Mouse (Mus musculus) CH12.LX (cell line): ENCODE measurements around the gene Mxra7. TPM values are rescaled to one million over a fixed set of nuclear protein-coding genes. Genes with fewer than 3 reads are reported as not detected.

Source experiments
- DNase-seq: peaks from one replicate; pipeline ENCODE4 v3.0.0-alpha.2; 2013; ENCODE audit errors: extremely low read depth
- H3K27ac ChIP-seq: 2 replicates; pipeline ENCODE4 v1.5.1; 2012; ENCODE audit warnings: low read depth, mild to moderate bottlenecking, control low read depth, moderate library complexity; ENCODE audit not compliant: insufficient read depth
- H3K27me3 ChIP-seq: replicated peaks from 2 replicates; pipeline ENCODE3; 2012; ENCODE audit warnings: inconsistent platforms
- H3K36me3 ChIP-seq, 2 experiments: replicated peaks in 1 of 2; 2 replicates each; pipeline versions ENCODE3 to v1.6.1; 2012; ENCODE audit warnings: inconsistent platforms in 1 of 2, low read length in 1 of 2, mild to moderate bottlenecking in 1 of 2, mixed read lengths in 1 of 2, moderate library complexity in 1 of 2; ENCODE audit not compliant: control insufficient read depth in 1 of 2, insufficient read depth in 1 of 2
- H3K4me1 ChIP-seq, 2 experiments: 2 replicates each; pipeline ENCODE4 v1.6.1; 2012; ENCODE audit warnings: inconsistent platforms in 1 of 2, moderate library complexity in 1 of 2; ENCODE audit not compliant: insufficient read depth in 2 of 2, control insufficient read depth in 1 of 2
- H3K4me2 ChIP-seq: 2 replicates; pipeline ENCODE4 v1.6.1; 2012; ENCODE audit warnings: low read depth, mild to moderate bottlenecking, control low read depth; ENCODE audit not compliant: poor library complexity, insufficient read depth, severe bottlenecking
- H3K4me3 ChIP-seq, 3 experiments: fragments of 150-350 bp in 1 of 3; sonication (generic) in 1 of 3; replicated peaks in 1 of 3; 2 replicates each; pipeline versions ENCODE3 to v1.5.1; 2011 to 2012; ENCODE audit warnings: low read depth in 2 of 3, low read length in 2 of 3, mild to moderate bottlenecking in 2 of 3, moderate library complexity in 2 of 3, control low read depth in 1 of 3, improper control_type of control experiment in 1 of 3, inconsistent platforms in 1 of 3, mixed read lengths in 1 of 3; ENCODE audit not compliant: poor library complexity in 1 of 3
- H3K79me2 ChIP-seq: replicated peaks from 2 replicates; pipeline ENCODE4 v1.6.1; 2012; ENCODE audit warnings: mild to moderate bottlenecking, moderate library complexity; ENCODE audit not compliant: control insufficient read depth, poor library complexity, insufficient read depth, severe bottlenecking; ENCODE audit errors: extremely low read depth
- H3K9ac ChIP-seq: 2 replicates; pipeline ENCODE4 v1.6.1; 2012; ENCODE audit warnings: low read depth, mild to moderate bottlenecking, control low read depth, moderate library complexity; ENCODE audit not compliant: insufficient read depth
- H3K9me3 ChIP-seq: replicated peaks from 2 replicates; pipeline ENCODE3; 2012; ENCODE audit warnings: low read length, inconsistent platforms, mixed read lengths
- BHLHE40 ChIP-seq: IDR thresholded peaks from 2 replicates; pipeline ENCODE4 v1.6.1; 2011; ENCODE audit warnings: mild to moderate bottlenecking, low read depth, low read length, improper control_type of control experiment
- CHD1 ChIP-seq: IDR thresholded peaks from 2 replicates; pipeline ENCODE4 v1.6.1; 2012; ENCODE audit warnings: low read depth, low read length, improper control_type of control experiment, inconsistent platforms
- CTCF ChIP-seq, 2 experiments: IDR thresholded peaks in 1 of 2; conservative IDR thresholded peaks in 1 of 2; 2 replicates each; pipeline ENCODE4 v1.5.1; 2011 to 2012; ENCODE audit warnings: low read depth in 2 of 2, low read length in 2 of 2, improper control_type of control experiment in 1 of 2, inconsistent platforms in 1 of 2, mild to moderate bottlenecking in 1 of 2, moderate library complexity in 1 of 2
- E2F4 ChIP-seq: IDR thresholded peaks from 2 replicates; pipeline ENCODE4 v1.6.1; 2011; ENCODE audit warnings: low read depth, low read length, improper control_type of control experiment; ENCODE audit not compliant: insufficient replicate concordance
- ETS1 ChIP-seq: conservative IDR thresholded peaks from 2 replicates; pipeline ENCODE4 v1.6.1; 2012; ENCODE audit warnings: low read depth, mild to moderate bottlenecking, inconsistent platforms, low read length, improper control_type of control experiment, moderate library complexity
- GABPA ChIP-seq: IDR thresholded peaks from 2 replicates; pipeline ENCODE4 v1.6.1; 2012; ENCODE audit warnings: low read depth, low read length, improper control_type of control experiment, inconsistent platforms; ENCODE audit not compliant: insufficient replicate concordance
- IRF4 ChIP-seq: IDR thresholded peaks from 2 replicates; pipeline ENCODE4 v1.6.1; 2014; ENCODE audit warnings: low read depth, mild to moderate bottlenecking, inconsistent platforms, low read length, improper control_type of control experiment
- JUN ChIP-seq: IDR thresholded peaks from 2 replicates; pipeline ENCODE4 v1.6.1; 2011; ENCODE audit warnings: low read depth, mild to moderate bottlenecking, low read length, improper control_type of control experiment, moderate library complexity; ENCODE audit not compliant: insufficient read depth
- JUND ChIP-seq: conservative IDR thresholded peaks from 2 replicates; pipeline ENCODE4 v1.6.1; 2011; ENCODE audit warnings: low read depth, low read length, improper control_type of control experiment
- KAT2A ChIP-seq: IDR thresholded peaks from 2 replicates; pipeline ENCODE4 v1.6.1; 2012; ENCODE audit warnings: low read length, improper control_type of control experiment, inconsistent platforms; ENCODE audit not compliant: insufficient replicate concordance
- MAFK ChIP-seq: IDR thresholded peaks from 2 replicates; pipeline ENCODE4 v1.6.1; 2011; ENCODE audit warnings: low read length, improper control_type of control experiment; ENCODE audit not compliant: insufficient replicate concordance
- MAX ChIP-seq: IDR thresholded peaks from 2 replicates; pipeline ENCODE4 v1.6.1; 2011; ENCODE audit warnings: low read length, improper control_type of control experiment
- MEF2A ChIP-seq: IDR thresholded peaks from 2 replicates; pipeline ENCODE4 v1.6.1; 2014; ENCODE audit warnings: low read depth, mild to moderate bottlenecking, inconsistent platforms, low read length, improper control_type of control experiment, borderline replicate concordance
- MXI1 ChIP-seq: IDR thresholded peaks from 2 replicates; pipeline ENCODE4 v1.6.1; 2011; ENCODE audit warnings: mild to moderate bottlenecking, low read depth, low read length, improper control_type of control experiment
- NELFE ChIP-seq: IDR thresholded peaks from 2 replicates; pipeline ENCODE4 v1.6.1; 2011; ENCODE audit warnings: low read depth, low read length, improper control_type of control experiment
- PAX5 ChIP-seq: IDR thresholded peaks from 2 replicates; pipeline ENCODE4 v1.6.1; 2012; ENCODE audit warnings: low read length, inconsistent platforms, mixed read lengths
- POLR2A ChIP-seq: IDR thresholded peaks from 2 replicates; pipeline ENCODE4 v1.6.1; 2011; ENCODE audit warnings: low read depth, mild to moderate bottlenecking, improper control_type of control experiment, low read length
- POLR2AphosphoS2 ChIP-seq: IDR thresholded peaks from 2 replicates; pipeline ENCODE4 v1.6.1; 2011; ENCODE audit warnings: low read depth, low read length, improper control_type of control experiment
- RAD21 ChIP-seq: IDR thresholded peaks from 2 replicates; pipeline ENCODE4 v1.6.1; 2011; ENCODE audit warnings: low read depth, mild to moderate bottlenecking, low read length, improper control_type of control experiment, moderate library complexity
- SIN3A ChIP-seq: IDR thresholded peaks from 2 replicates; pipeline ENCODE4 v1.6.1; 2012; ENCODE audit warnings: low read length, improper control_type of control experiment, inconsistent platforms
- SMC3 ChIP-seq: IDR thresholded peaks from 2 replicates; pipeline ENCODE4 v1.6.1; 2011; ENCODE audit warnings: low read depth, low read length, improper control_type of control experiment
- USF2 ChIP-seq: conservative IDR thresholded peaks from 2 replicates; pipeline ENCODE4 v1.6.1; 2011; ENCODE audit warnings: low read depth, low read length, improper control_type of control experiment
- ZC3H11A ChIP-seq: IDR thresholded peaks from 2 replicates; pipeline ENCODE4 v1.6.1; 2012; ENCODE audit warnings: low read depth, mild to moderate bottlenecking, inconsistent platforms, low read length, improper control_type of control experiment
- ZNF384 ChIP-seq: IDR thresholded peaks from 2 replicates; pipeline ENCODE4 v1.6.1; 2012; ENCODE audit warnings: low read depth, low read length, improper control_type of control experiment, inconsistent platforms
- dilution Hi-C: fragments of 300-500 bp; cut with MboI; formaldehyde crosslinking; loops from 2 replicates; pipeline ENCODE4 v1.14.3; 2020; ENCODE audit warnings: low sequenced_read_pairs; ENCODE audit not compliant: extremely low pct_unique_long_range_greater_than_20kb, extremely low pct_ligation_motif_present
- in situ Hi-C: fragments of 300-500 bp; cut with MboI; formaldehyde crosslinking; loops from 3 replicates; pipeline ENCODE4 v1.14.3; 2019; ENCODE audit warnings: low sequenced_read_pairs, low pct_ligation_motif_present, low pct_unique_long_range_greater_than_20kb, mixed read lengths
- polyA plus RNA-seq: library from polyadenylated mRNA; unstranded; fragments of >175 nt; gene quantifications from 2 replicates; pipeline ENCODE4 v1.2.1, GENCODE M21; 2012; ENCODE audit warnings: low read depth; ENCODE audit not compliant: insufficient read length
- total RNA-seq, 2 experiments: library from RNA; depleted of rRNA; stranded (reverse); fragments of 300-350 nt in 1 of 2; fragments of >200 nt in 1 of 2; gene quantifications; 2 replicates each; pipeline ENCODE4 v1.2.3; 2012 to 2014

The Mxra7 gene
- total and polyA plus RNA-seq, 3 experiments, result not detected

DNA sequence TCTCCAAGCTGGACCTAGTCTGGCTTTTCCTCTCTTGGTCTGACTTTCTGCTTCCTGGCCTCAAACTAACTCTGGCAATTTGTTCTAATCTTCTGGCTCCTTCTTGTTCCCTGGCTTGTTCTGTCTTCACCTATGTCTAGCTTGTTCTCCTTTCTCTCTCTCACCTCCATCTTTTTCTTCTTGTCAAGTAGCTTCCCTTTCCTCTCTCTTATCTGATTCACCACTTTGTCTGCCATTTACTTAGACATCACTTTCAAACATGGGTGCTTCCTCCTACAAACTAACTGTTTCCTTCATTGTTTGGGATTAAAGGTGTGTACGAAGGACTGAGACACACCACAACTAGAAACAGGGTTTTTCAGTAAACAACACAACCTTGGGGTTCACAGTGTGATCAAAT is 7.1 kb upstream of the Mxra7 start:
- Histone ChIP-seq H3K9me3 (no peaks in the 10 kb centered on the region), H3K4me1 (peaks cover 9 to 47% of the 10 kb centered on the region in 2 experiments), H3K9ac (no peak overlapping the region), H3K36me3 (peaks cover 58 to 84% of the 10 kb centered on the region in 2 experiments), H3K27me3 (no peaks in the 10 kb centered on the region), H3K27ac (no peak overlapping the region), H3K4me3 (no peak overlapping the region), H3K4me2 (no peak overlapping the region), H3K79me2 (no peaks in the 10 kb centered on the region)
- in situ Hi-C loops (no loop called here), dilution Hi-C loops (no loop called here)
- DNase-seq, result no peak
- no peak for TF ChIP-seq BHLHE40
- no peak for TF ChIP-seq POLR2A
- TF ChIP-seq IRF4, result no peak
- TF ChIP-seq USF2, result no peak
- TF ChIP-seq JUN, result no peak
- no peak for TF ChIP-seq SIN3A
- no peak for TF ChIP-seq CHD1
- no peak for TF ChIP-seq POLR2AphosphoS2
- no peak for TF ChIP-seq E2F4
- TF ChIP-seq NELFE, result no peak
- TF ChIP-seq PAX5, result no peak
- TF ChIP-seq SMC3, result no peak
- TF ChIP-seq ZC3H11A, result no peak
- no peak for TF ChIP-seq MAFK
- TF ChIP-seq MAX, result no peak
- TF ChIP-seq MEF2A, result no peak
- TF ChIP-seq JUND, result no peak
- no peak for TF ChIP-seq RAD21

DNA sequence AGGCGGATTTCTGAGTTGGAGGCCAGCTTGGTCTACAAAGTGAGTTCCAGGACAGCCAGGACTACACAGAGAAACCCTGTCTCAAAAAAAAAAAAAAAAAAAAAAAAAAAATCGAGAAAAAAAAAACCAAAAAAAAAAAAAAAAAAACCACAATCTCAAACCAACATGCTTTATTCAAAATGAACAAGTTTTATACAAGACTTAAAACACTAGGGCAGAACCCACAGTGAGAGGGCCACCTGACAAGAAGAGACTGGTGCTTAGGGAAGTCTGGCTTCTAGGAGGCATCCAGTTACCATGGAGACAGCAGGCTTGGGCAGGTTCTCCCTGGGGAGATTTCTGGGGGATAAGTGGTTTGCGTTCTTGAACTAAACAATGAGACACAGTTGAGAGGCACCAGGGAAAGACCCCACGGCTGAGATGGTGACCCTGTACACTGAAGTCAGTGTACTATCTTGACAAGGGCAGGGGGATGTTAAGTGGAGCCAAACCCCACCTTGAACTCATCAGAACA is 4.4 kb upstream of the Mxra7 start:
- H3K4me1 ChIP-seq, result peaks cover 6 to 32% of the 10 kb centered on the region in 2 experiments

More for the DNA sequence above, 4.4 kb upstream of the Mxra7 start:
- Histone ChIP-seq H3K4me2 (no peak overlapping the region), H3K36me3 (peaks cover 36 to 57% of the 10 kb centered on the region in 2 experiments), H3K4me3 (no peak overlapping the region), H3K9me3 (no peaks in the 10 kb centered on the region), H3K27me3 (no peaks in the 10 kb centered on the region), H3K9ac (no peak overlapping the region), H3K79me2 (no peaks in the 10 kb centered on the region), H3K27ac (peak overlapping the region; percentile 12; the same call in 1 of the 2 replicates)
- dilution Hi-C loops (no loop called here), in situ Hi-C loops (no loop called here)
- TF ChIP-seq SMC3 (no peak), MEF2A (no peak), MAX (no peak), ZC3H11A (no peak), ZNF384 (peak; percentile 90), CHD1 (0 out of 2 replicates have a peak, but pooled peaks have one; percentile 44), GABPA (no peak), BHLHE40 (no peak), POLR2AphosphoS2 (no peak), MXI1 (peak; percentile 61; the same call in 1 of the 2 replicates), POLR2A (no peak), CTCF (conservative IDR thresholded peaks at IDR 0.05 in 1 of 2, IDR thresholded peaks at IDR 0.05 in 1 of 2; ENCODE audit: low read depth in 2 of 2, low read length in 2 of 2) (no peak), ETS1 (no peak), JUN (no peak), KAT2A (no peak)
- peak; percentile 86 for DNase-seq
